Mouse (Mus musculus): ENCODE results near the gene Prps1l3. TPM values are rescaled to one million over a fixed set of nuclear protein-coding genes. Genes with fewer than 3 reads are reported as not detected.

Prps1l3 gene
- total RNA-seq, 4 experiments from 2014 or later: 14.1 to 16.2 (median 15.3) TPM

DNA sequence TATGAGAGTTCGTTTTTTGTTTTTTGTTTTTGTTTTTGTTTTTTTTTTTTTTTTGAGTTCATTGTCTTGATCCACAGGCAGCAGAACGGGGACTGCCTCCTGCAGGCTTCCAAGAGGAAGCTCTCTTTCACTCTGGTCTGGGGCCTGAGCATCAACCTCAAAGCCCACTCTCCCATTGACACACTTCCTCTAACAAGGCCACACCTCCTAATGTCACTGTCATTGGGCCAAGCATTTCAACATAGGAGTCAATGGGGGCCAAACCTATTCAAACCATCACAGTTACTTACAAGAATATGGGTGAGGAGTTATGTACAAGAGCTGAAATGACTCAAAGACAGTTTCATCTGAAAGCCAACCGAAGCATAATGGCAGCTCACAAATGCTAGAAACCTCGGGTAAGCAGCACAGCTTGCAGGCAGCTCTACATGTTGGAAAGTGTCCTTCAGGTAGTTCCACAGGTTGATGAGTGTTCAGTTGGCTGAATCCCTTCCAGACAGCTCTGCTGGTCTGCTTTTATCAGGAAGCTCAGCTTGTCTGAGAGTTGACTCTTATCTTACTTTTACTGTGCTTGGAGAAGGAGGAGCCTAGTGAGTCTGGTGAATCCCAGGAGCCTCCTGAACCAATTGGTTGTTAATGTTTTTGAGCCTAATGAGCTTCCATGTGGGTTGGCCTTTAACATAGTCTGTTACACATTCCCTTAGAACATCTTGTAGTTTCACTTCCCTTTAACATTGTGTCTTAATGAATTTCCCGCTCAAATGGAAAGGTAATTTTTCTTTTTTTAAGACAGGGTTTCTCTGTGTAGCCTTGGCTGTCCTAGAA, 13.7 kb downstream of the Prps1l3 start:
- DNase-seq (ENCODE audit: low spot score in 2 of 2): no peak

DNA sequence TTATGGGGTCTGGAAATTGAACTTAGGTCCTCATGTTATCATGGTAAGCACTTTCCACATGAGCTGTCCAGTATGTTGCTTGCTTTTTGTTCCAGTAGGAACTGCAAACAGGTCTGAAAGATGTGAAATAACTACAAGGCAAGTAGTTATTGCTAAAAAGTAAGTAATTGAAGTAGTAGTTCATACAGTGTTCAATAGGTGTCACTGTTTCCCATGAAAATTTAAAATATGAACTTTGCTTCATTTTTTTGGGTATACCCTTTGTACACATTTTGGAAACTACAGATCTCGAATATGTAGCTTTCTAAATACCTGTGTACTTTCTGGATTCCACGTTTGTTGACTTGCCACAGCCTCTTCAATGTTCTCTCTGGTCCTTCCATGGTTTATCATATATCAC, 28.4 kb downstream of the Prps1l3 start:
- DNase-seq (ENCODE audit: low spot score in 2 of 2): no peak

DNA sequence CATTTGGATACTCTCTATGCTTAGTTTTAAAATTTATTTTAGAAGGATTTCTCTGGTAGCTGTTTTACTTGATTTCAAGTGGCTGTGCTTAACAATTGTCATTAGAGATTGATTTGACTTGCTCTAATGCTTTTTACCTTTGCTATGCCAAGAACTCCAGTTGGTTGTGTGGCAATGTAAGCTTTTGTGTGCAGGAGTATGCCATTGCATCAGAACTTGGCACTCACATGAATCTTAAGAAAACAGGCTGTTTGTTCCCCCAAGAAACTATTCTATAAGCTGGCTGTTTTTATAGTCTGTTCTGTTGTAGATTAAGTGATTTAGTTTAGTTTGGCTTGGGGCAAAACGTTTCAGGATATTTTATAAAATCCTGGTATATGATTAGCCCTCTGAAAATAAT, 45.2 kb downstream of the Prps1l3 start:
- no peak for DNase-seq (ENCODE audit: low spot score in 2 of 2)

DNA sequence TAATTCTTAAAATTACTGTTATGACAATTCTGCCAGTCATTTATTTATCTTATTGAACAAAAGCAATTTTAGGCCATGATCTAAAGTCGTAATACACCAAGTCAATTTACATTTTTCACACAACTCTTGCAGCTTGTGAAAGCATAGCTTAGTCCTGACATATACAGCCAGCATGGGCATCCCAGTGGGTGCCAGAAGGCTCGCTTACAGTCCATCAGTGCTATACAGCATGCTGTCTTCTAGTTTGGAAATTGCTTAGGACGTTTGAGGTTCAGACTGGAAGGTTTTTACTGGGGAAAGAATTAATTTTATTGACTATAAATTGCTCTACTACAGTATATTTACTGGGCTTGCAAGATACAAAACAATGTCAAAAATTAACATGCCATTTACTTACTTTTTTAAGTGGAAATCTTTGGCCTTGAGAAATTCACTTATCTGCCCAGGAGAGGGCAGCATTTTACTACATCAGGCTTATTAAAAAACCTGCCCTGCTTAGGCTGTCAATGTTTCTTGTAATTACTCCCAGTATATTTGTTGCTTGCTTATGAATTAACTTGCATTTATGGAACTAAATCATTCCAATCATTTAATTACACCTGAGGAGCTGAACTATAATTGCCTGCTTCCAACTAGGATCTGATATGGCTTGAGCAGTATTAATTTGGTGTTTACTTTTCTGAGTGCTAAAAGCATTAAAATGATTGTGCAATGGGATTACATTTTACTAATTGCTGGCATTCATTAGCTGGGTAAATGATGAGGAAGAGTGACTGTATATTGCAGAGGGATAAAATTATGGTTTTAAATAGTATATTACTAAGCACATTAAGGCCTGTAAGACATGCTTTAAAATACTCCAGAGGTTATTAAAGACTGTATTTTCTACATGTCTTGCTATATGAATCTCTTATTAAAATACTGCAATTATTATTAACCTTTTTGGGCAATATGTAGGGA, 51.2 kb downstream of the Prps1l3 start:
- no peak for DNase-seq (ENCODE audit: low spot score in 2 of 2)

DNA sequence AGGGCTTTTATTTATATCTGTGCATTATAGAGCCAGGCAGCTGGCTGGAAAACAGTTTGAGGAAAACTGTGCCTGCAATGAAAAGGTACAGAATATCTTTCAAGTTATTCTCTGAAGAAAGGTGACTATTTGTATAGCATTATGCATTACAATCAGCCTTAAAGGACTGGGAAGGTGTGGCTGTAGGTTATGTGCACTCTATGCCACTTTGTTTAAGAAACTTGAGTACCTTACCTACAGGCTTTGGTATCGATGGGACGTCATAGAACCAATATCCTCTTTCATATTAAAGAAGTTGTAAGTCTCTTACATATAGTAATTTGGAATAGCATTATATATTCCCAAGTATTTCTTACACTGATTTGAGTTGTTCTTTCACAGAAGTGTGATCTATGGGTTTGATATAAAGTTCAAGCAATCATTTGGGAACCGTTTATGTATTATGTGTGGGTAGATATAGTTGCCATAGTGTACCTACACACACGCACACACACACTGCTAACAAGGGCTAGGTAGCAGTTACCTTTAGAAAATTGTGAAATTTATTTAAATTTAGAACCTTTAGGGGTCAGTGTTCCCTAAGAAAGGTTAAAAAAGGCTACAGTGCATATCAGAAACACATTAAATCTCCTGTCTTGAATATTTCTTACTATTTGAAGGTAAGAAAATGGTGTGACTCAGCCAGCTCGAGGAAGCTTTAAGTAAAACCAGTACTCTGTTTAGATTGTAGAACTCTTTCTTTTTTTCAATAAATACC, 55.3 kb downstream of the Prps1l3 start:
- no peak for DNase-seq (ENCODE audit: low spot score in 2 of 2)

Other genes starting within 250 kb of the Prps1l3 start
- 1 to 10 TPM in 2 of 4 experiments, under 1 TPM in 2; 0.68 to 1.7 (median 1.1) TPM for gene Slc25a21, start 32.9 kb upstream of the Prps1l3 start, total RNA-seq (2022)
- gene Mipol1, start within 50 bp of the Prps1l3 start, total RNA-seq (2022): 10 to 100 TPM in 1 of 4 experiments, 1 to 10 TPM in 3; 7.9 to 13.1 (median 8.4) TPM

All from left cerebral cortex, adult 8-10 months (tissue).